Mouse (Mus musculus) ES-Bruce4 (cell line): ENCODE results near the gene Fbxl19. TPM values are rescaled to one million over a fixed set of nuclear protein-coding genes. Genes with fewer than 3 reads are reported as not detected.

Source experiments
- H3K27ac ChIP-seq: 2 replicates; pipeline ENCODE4 v1.5.1; 2012; ENCODE audit warnings: low read length, inconsistent platforms; ENCODE audit not compliant: insufficient read depth
- H3K27me3 ChIP-seq: 2 replicates; pipeline ENCODE4 v1.6.1; 2012; ENCODE audit warnings: mild to moderate bottlenecking, low read length, inconsistent platforms; ENCODE audit not compliant: control insufficient read depth, poor library complexity, insufficient read depth, severe bottlenecking
- H3K36me3 ChIP-seq: 2 replicates; pipeline ENCODE4 v1.6.1; 2012; ENCODE audit warnings: inconsistent platforms, mild to moderate bottlenecking, low read length, moderate library complexity; ENCODE audit not compliant: control insufficient read depth, poor library complexity, insufficient read depth, severe bottlenecking
- H3K4me1 ChIP-seq: one replicate; pipeline ENCODE4 v1.8.1; 2011; ENCODE audit warnings: low read length; ENCODE audit not compliant: control insufficient read depth, insufficient read depth
- H3K4me3 ChIP-seq: 2 replicates; pipeline ENCODE4 v1.5.1; 2011; ENCODE audit warnings: low read depth, mild to moderate bottlenecking, low read length
- H3K9ac ChIP-seq: 2 replicates; pipeline ENCODE4 v1.6.1; 2012; ENCODE audit warnings: low read depth, mild to moderate bottlenecking, inconsistent platforms; ENCODE audit not compliant: poor library complexity, severe bottlenecking
- H3K9me3 ChIP-seq: replicated peaks from 2 replicates; pipeline ENCODE4 v1.6.1; 2012; ENCODE audit warnings: mild to moderate bottlenecking, low read length, inconsistent platforms; ENCODE audit not compliant: control insufficient read depth, poor library complexity, insufficient read depth, severe bottlenecking
- CTCF ChIP-seq: IDR thresholded peaks from one replicate; pipeline ENCODE4 v1.8.1; 2011; ENCODE audit warnings: low read depth, low read length
- EP300 ChIP-seq: IDR thresholded peaks from 2 replicates; pipeline ENCODE4 v1.6.1; 2011; ENCODE audit warnings: low read depth, low read length; ENCODE audit not compliant: insufficient read depth
- POLR2A ChIP-seq: IDR thresholded peaks from one replicate; pipeline ENCODE4 v1.8.1; 2011; ENCODE audit warnings: low read length; ENCODE audit not compliant: insufficient read depth
- polyA plus RNA-seq: library from polyadenylated mRNA; stranded (reverse); fragments of >200 nt; gene quantifications from 2 replicates; pipeline ENCODE4 v1.2.4, GENCODE M21; 2011; ENCODE audit warnings: low read depth; ENCODE audit not compliant: missing spikeins, insufficient read depth, insufficient read length

Gene Fbxl19
- polyA plus RNA-seq, 1 experiment = 55.1 TPM

- no peaks in the 10 kb centered on the region for H3K9me3 ChIP-seq
- no peak for TF ChIP-seq POLR2A
- TF ChIP-seq CTCF = no peak
- no peak for TF ChIP-seq EP300
- peaks cover 34% of the 10 kb centered on the region for H3K36me3 ChIP-seq
- H3K27ac ChIP-seq = no peak overlapping the region
- H3K27me3 ChIP-seq = no peaks in the 10 kb centered on the region
- H3K4me3 ChIP-seq = peak overlapping the region; percentile 87
- H3K4me1 ChIP-seq = no peaks in the 10 kb centered on the region
- peak overlapping the region; percentile 96 for H3K9ac ChIP-seq
Measured at GRCm38 (mm10) chr7:127777474-127778266, 33.3 kb downstream of the Fbxl19 start.

DNA sequence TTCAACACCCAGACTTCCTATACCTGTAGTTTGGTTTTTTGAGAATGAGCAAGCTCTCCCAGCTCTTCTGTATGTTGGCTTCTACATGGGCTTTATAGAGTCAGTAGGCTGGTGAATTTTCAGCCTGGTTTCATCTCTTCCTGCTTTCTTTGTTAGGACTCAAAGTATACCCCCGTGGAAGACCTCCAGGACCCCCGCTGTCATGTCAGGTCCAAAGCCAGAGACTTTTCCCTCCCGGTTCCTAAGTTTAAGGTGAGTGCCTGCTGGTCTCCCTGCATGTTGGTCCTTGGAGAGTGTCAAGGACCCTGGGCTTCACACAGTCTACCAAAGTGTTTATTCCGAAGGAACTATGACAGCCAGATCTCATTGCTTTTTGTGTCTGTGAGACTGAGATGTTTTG lies 34.0 kb downstream of the Fbxl19 start:
- Histone ChIP-seq H3K4me1 (no peaks in the 10 kb centered on the region), H3K9ac (peak overlapping the region; percentile 96), H3K9me3 (no peaks in the 10 kb centered on the region), H3K36me3 (peaks cover 36% of the 10 kb centered on the region), H3K4me3 (peak overlapping the region; percentile 87), H3K27me3 (no peaks in the 10 kb centered on the region), H3K27ac (no peak overlapping the region)
- TF ChIP-seq EP300 (no peak), POLR2A (no peak), CTCF (no peak)

DNA sequence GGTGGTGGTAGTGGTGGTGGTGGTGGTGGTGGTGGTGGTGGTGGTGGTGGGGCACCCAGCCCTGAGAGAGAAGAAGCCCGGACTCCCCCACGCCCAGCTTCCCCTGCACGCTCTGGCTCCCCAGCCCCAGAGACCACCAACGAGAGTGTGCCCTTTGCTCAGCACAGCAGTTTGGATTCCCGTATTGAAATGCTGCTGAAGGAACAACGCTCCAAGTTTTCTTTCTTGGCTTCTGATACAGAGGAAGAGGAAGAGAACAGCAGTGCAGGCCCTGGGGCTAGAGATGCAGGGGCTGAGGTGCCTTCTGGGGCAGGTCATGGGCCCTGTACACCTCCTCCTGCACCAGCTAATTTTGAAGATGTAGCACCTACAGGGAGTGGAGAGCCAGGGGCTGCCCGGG lies 41.0 kb downstream of the Fbxl19 start, which contains the start of gene Gm49388:
TSS of gene Gm49388 (plus strand) at position 301 of the 400 bp plus-strand sequence.
- no peaks in the 10 kb centered on the region for H3K4me1 ChIP-seq
- no peak within 1 kb of the TSS for H3K4me3 ChIP-seq
- H3K27me3 ChIP-seq = no peaks in the 10 kb centered on the region
- H3K36me3 ChIP-seq = peaks cover 85% of the 10 kb centered on the region
- H3K9me3 ChIP-seq = no peaks in the 10 kb centered on the region
- no peak within 1 kb of the TSS for H3K9ac ChIP-seq
- TF ChIP-seq CTCF = no peak
- TF ChIP-seq EP300 = no peak
- TF ChIP-seq POLR2A = no peak
- no peak within 1 kb of the TSS for H3K27ac ChIP-seq

GRCm38 (mm10) chr7:127797076-127797845 lies 52.9 kb downstream of the Fbxl19 start:
- peaks cover 45% of the 10 kb centered on the region for H3K36me3 ChIP-seq
- no peaks in the 10 kb centered on the region for H3K4me1 ChIP-seq
- H3K27me3 ChIP-seq = no peaks in the 10 kb centered on the region
- no peaks in the 10 kb centered on the region for H3K9me3 ChIP-seq
- H3K4me3 ChIP-seq = no peak overlapping the region
- H3K9ac ChIP-seq = no peak overlapping the region
- TF ChIP-seq POLR2A (no peak), CTCF (no peak), EP300 (no peak)
- no peak overlapping the region for H3K27ac ChIP-seq

DNA sequence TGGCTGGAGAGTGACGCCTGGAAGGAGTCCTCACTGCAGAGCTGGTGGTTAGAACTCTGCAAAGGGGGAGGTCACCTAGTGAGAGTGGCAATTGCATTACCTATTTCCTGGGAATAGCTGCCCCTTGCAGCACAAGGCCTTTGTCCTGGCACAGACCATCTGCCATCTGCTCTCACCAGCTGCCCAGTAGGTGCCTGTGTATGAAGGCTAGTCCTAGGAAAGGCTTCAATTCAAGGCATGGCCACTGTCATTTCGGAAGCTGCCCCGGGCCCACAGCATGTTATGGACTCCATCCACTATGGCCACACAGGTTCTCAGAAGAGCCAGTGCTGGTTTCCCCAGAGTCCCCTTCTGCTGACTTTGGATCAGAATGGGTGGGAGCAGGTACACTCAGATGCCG lies 54.2 kb downstream of the Fbxl19 start:
- no peak overlapping the region for H3K27ac ChIP-seq
- H3K9ac ChIP-seq = no peak overlapping the region
- no peaks in the 10 kb centered on the region for H3K4me1 ChIP-seq
- no peak overlapping the region for H3K4me3 ChIP-seq
- no peaks in the 10 kb centered on the region for H3K27me3 ChIP-seq
- TF ChIP-seq POLR2A = no peak
- TF ChIP-seq EP300 = no peak
- no peak for TF ChIP-seq CTCF
- H3K36me3 ChIP-seq = peaks cover 38% of the 10 kb centered on the region
- no peaks in the 10 kb centered on the region for H3K9me3 ChIP-seq

GRCm38 (mm10) chr7:127799211-127799610 lies 54.9 kb downstream of the Fbxl19 start:
- Histone ChIP-seq H3K9ac (no peak overlapping the region), H3K27me3 (no peaks in the 10 kb centered on the region), H3K36me3 (peaks cover 38% of the 10 kb centered on the region), H3K9me3 (no peaks in the 10 kb centered on the region), H3K4me1 (no peaks in the 10 kb centered on the region), H3K4me3 (no peak overlapping the region), H3K27ac (no peak overlapping the region)
- no peak for TF ChIP-seq CTCF
